Mouse (Mus musculus): ENCODE results near the gene Gm21988.

- TF ChIP-seq ZNF384 (IDR thresholded peaks at IDR 0.05; ENCODE audit: low read depth, low read length) (no peak), CHD2 (IDR thresholded peaks at IDR 0.05; ENCODE audit: low read depth, low read length) (no peak), MAFK (IDR thresholded peaks at IDR 0.05; ENCODE audit: insufficient read depth, low read depth, low read length) (no peak)
Measured at GRCm38 (mm10) chr11:70228828-70229227, 10.8 kb downstream of the Gm21988 start.
